Mouse (Mus musculus): ENCODE data around the gene Hoxd8.

Hoxd8 gene

DNA sequence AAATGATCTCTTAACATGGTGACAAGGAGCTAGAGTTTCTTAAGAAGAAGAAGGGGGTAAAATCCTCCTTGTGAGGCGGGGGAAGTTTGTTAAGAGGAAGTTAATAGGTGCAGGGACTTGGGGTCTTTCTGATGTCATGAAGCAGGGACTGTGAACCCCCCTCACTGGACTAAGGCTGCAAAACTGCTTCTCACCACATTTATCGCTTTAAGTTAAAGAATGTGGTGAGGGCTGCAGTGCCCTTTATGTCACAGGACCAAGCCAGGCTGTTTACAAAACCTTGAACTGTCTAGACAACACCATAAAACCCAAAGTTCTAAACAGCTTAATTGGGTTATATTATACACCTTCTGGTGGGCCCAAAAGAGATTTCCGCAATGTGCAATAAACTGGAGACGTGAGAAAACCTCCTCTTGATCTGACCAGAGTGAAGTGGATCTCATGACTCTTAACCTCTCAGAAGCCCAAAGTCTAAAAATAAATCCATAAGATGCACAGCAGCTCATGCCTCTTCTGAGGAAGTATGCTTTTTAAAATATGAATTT lies 19.3 kb upstream of the Hoxd8 start:
- no peak for DNase-seq (ENCODE audit: low spot score in 2 of 2)

DNA sequence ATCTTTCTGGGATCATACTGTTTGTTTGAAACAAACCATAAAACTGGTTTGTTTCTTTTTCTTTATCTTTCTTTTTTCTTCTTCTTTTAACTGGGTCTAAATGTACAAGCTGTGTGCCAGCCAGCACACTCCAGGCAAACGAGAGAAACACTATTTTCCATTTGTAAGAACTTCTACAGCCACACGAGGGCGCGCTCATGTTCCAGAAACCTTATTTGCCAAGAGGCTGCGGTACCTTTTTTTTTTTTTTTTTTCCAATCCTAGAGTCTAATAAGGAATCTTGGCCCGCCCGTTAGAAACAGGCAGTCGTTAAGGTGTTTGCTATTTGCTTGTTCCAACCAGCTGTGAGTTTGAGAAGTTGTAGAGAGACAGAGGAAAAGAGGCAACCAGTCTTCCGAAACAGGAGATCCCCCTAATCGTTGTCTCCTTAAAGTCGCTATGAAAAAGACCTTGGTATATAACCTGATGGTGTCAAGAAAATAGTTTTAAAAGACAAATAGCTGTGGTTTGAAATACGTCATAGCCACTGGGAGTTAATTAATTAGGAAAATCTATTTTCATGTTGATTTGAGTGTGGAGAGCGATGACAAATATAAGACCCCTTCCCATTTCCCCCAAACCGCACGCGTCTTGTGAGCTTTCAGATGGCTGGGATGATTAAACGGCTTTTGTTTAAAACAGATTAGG lies 18.0 kb upstream of the Hoxd8 start:
- DNase-seq (ENCODE audit: low spot score in 2 of 2): peak in 1 of 2 experiments; percentile 62

GRCm38 (mm10) chr2:74686988-74687697 lies 17.3 kb upstream of the Hoxd8 start:
- peak in 1 of 2 experiments; percentile 44 for DNase-seq (ENCODE audit: low spot score in 2 of 2)

GRCm38 (mm10) chr2:74687698-74688555 lies 16.5 kb upstream of the Hoxd8 start:
- peak in 1 of 2 experiments; percentile 61 for DNase-seq (ENCODE audit: low spot score in 2 of 2)

GRCm38 (mm10) chr2:74688795-74689573 lies 15.4 kb upstream of the Hoxd8 start:
- DNase-seq (ENCODE audit: low spot score in 2 of 2): no peak

DNA sequence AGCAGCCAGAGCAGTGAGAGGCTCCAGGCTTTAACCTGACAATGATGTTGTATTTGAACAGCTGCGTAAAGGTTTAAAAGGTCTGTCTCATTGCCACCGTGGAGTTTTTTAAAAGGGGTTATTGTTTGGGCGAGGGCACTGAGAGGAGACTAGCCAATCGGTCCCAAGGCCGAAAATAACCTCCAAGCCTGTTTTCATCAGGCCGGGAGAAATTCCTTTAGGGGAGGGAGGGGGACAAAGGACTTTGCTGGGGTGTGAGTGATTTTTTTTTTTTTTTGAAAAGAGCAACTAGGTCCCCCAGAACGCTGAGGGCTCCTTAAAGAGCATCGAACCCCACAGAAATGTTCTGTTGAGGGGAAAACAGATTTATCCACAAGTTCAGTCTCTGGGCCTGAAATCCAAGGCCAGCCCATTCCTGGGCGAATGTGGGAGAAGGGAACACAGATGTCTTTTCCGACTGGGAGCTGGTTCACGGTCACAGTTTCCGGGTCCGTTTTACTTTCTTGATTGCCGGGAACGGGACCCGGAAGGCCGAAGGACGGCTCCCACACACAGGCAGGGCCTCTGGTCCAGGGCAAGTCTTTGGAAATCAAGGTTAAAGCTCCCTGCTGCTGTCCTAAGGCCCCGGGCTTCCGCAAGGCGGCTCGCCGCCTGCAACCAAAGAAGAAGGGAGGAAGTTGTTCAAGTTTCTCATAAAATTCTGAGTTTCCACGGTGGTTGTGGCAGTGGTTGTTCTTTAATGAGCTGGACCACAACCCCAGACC lies 14.7 kb upstream of the Hoxd8 start:
- DNase-seq (ENCODE audit: low spot score in 2 of 2): no peak

DNA sequence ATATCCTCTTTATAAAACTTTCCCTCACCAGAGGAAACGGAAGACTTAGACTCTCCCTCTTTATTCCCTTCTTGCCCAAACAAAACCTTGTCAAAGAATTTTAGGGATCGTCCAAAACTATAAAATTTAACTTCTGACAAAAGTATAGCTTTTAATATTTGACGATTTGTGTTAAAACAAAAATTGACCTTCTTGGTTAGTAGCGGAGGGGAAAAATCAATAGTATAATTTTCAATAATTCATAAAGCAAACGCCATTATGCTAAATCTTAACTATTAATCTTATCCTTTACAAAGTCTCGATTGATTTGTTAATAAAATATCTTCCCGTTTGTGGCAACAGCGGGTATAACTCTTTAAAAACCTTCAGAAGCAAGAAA lies 14.1 kb upstream of the Hoxd8 start:
- no peak for DNase-seq (ENCODE audit: low spot score in 2 of 2)

DNA sequence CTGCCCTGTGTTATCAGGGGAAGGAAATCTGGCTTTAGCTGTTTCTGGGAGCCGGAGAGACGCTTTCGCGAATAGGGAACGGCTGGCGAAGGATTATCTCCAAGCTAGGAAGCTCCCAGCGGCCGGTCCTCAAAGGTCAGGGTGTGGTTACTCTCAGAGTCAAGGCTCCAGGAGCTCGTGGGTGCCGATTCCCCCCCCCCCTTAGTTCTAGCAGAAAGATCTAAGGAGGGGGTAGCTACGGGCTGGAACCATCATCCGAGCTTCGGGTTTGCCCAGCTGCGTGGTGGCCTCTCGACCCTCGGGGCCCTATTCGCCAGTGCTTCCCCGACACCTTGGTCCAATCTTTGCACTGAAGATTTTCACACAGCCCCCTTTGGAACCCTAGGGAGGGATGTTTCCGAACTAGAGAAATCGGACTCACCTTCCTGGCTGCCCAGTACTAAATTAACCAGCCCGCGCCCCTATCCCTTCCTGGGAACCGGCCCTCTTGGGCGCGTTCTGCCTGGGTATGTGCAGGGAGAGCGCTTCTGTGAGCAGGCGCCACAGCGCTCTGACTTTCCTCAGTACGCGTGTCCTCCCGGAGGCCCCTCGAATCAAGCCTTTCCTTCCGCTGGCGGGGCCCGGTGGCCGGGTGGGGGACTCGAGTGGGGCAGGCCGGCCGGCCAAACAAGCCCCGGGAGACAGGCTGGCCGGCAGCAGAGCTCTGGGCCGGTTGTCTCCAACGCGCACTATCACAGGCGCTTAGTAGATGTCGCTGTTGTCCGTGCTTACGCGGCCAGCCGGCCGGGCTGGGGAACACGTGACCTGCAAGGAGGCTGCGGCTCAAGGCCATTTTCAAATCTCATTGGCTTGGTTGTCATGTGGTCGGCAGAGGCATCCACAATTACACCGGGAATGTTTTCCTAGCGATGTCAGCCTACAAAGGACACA lies 13.1 kb upstream of the Hoxd8 start, which contains the start of gene Hoxd10:
Hoxd10 (plus strand) TSS at position 903 of the 930 bp plus-strand sequence.
- no peak for DNase-seq (ENCODE audit: low spot score in 2 of 2)

GRCm38 (mm10) chr2:74691995-74692807 lies 12.2 kb upstream of the Hoxd8 start:
- DNase-seq (ENCODE audit: low spot score in 2 of 2): no peak

DNA sequence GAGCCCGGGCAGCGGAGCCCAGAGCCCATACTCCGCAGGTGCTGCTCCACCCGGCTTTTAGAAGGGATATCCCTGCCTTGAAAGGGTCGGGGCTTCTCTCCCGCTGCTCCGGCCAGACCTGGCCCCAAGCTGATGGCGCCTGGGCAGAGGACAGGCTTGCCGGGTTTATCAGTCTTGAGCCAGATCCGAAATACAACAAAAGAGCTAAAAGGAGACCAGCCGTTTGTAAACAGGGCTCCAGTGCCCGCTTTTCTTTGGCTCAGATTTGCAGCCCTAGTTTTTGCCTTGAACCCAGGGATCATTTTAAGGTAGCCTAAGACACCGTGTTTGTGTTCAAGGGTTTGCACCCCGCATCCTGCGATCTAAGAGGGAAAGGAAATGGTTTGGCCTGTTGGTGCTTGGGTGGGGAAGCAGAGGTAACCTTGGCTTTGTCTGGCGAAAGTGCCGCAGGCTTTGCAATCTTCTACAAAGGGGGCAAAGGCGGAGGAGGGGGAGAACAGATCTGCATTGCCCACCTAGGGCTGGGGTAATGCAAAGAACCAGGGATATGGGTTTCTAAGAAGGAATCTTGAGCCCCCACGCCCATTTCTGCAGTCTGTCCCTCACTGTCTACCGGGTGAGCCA lies 11.5 kb upstream of the Hoxd8 start:
- no peak for DNase-seq (ENCODE audit: low spot score in 2 of 2)

GRCm38 (mm10) chr2:74693432-74693827 lies 11.0 kb upstream of the Hoxd8 start:
- no peak for DNase-seq (ENCODE audit: low spot score in 2 of 2)

- DNase-seq (ENCODE audit: low spot score in 2 of 2): no peak
These were observed 10.3 kb upstream of the Hoxd8 start for GRCm38 (mm10) chr2:74694066-74694465.

DNA sequence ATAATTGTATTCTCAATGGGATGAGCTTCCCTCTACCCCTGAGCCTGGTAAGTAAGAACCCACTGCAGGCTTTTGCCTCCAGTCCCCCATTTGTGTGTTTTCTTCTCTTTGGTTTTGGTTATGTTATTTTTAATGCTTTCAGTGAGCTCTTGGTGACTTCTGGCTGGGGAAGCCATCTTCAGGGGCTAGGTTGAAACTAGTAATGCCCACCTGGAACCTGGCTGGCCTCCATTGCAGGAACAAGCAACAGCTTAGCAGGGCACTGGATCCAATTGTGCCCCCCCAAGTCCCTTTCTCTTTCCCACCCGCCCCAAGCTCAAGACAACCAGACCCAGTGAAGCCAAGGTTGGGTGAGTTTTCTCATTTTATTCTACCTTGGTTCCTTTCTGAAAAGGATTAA lies 9.0 kb upstream of the Hoxd8 start:
- no peak for DNase-seq (ENCODE audit: low spot score in 2 of 2)

DNA sequence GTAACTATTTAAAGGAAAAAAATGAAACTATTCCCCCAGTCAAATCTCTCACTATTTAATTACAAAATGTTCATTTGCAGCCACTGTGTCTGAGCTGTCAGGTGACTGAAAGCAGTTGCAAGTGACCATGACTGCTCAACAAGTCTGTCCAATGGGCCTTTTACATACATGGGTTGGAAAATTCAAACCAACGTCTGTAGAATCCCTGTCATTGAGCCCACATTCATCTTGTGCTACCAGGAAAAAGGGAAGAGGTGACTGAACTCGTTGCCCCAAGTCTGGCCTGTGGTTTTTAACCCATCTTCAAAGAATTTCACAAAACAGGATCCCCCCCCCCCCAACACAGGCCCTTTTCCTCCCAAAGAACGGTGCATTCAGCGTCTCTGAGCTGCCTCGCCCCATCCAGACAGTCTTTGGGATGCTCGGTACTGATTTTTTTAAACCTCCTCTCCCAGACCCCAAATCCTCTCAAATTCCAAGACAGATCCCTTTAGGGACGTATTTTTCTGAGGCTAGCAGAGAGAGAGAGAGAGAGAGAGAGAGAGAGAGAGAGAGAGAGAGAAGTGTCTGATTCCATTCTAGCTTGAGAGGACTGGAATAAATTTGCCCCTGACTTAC lies 8.5 kb upstream of the Hoxd8 start:
- DNase-seq (ENCODE audit: low spot score in 2 of 2): no peak

GRCm38 (mm10) chr2:74696442-74697335 lies 7.7 kb upstream of the Hoxd8 start:
- DNase-seq (ENCODE audit: low spot score in 2 of 2): no peak

- no peak for DNase-seq (ENCODE audit: low spot score in 2 of 2)
These were observed 6.8 kb upstream of the Hoxd8 start, which contains the start of gene Hoxd9 for GRCm38 (mm10) chr2:74697567-74698121. TSS of gene Hoxd9 (plus strand) at chr2:74697727.
